Mouse (Mus musculus) erythroid progenitor cell, adult 5-6 weeks (primary cell): Measurements from ENCODE around the gene Tmc6. TPM values are rescaled to one million over a fixed set of nuclear protein-coding genes. Genes with fewer than 3 reads are reported as not detected.

Experiments
- ATAC-seq: replicated peaks from 2 replicates; pipeline ENCODE4 v1.8.0; 2016; ENCODE audit warnings: moderate number of reproducible peaks, mild to moderate bottlenecking, moderate TSS enrichment, inconsistent platforms; ENCODE audit not compliant: poor library complexity, low FRiP score, severe bottlenecking
- total RNA-seq, 2 experiments: library from RNA; stranded (forward) in 1 of 2; stranded (reverse) in 1 of 2; fragments of 150-400 nt in 1 of 2; fragments of 186-747, 209-891 nt in 1 of 2; gene quantifications; 2 replicates each; pipeline versions ENCODE4 v1.2.3 to v1.2.4; 2015 to 2017; ENCODE audit warnings: low replicate concordance in 2 of 2

Gene Tmc6
- total RNA-seq, 2 experiments from 2014 or later: 151 to 478 TPM

- peak; percentile 37 for ATAC-seq
Measured at GRCm38 (mm10) chr11:117783683-117784309, 1.8 kb upstream of the Tmc6 start.

- ATAC-seq: peak; percentile 2
Measured at GRCm38 (mm10) chr11:117783089-117783488, 1.1 kb upstream of the Tmc6 start.

- no peak for ATAC-seq
Measured at GRCm38 (mm10) chr11:117782705-117783034, 672 bp upstream of the Tmc6 start.

- peak; percentile 27 for ATAC-seq
Measured at GRCm38 (mm10) chr11:117781199-117781821, 688 bp downstream of the Tmc6 start.

- ATAC-seq: peak; percentile 59
Measured at GRCm38 (mm10) chr11:117780582-117781111, 1.4 kb downstream of the Tmc6 start.

GRCm38 (mm10) chr11:117780199-117780515 lies 1.8 kb downstream of the Tmc6 start:
- no peak for ATAC-seq

GRCm38 (mm10) chr11:117779434-117780198 lies 2.4 kb downstream of the Tmc6 start:
- peak; percentile 42 for ATAC-seq

- ATAC-seq: peak; percentile 16; the same call in 1 of the 2 replicates
Measured at GRCm38 (mm10) chr11:117778851-117779433, 3.1 kb downstream of the Tmc6 start.

GRCm38 (mm10) chr11:117778031-117778430 lies 4.0 kb downstream of the Tmc6 start:
- ATAC-seq: no peak

- no peak for ATAC-seq
Measured at GRCm38 (mm10) chr11:117777111-117777510, 4.9 kb downstream of the Tmc6 start.

GRCm38 (mm10) chr11:117776085-117776792 lies 5.8 kb downstream of the Tmc6 start:
- no peak for ATAC-seq

GRCm38 (mm10) chr11:117775540-117775939 lies 6.5 kb downstream of the Tmc6 start:
- no peak for ATAC-seq

- ATAC-seq: no peak
Measured at GRCm38 (mm10) chr11:117774925-117775324, 7.1 kb downstream of the Tmc6 start.

GRCm38 (mm10) chr11:117772352-117772751 lies 9.6 kb downstream of the Tmc6 start:
- ATAC-seq: no peak

- ATAC-seq: no peak
Measured at GRCm38 (mm10) chr11:117770407-117770806, 11.6 kb downstream of the Tmc6 start.

- ATAC-seq: no peak
Measured at GRCm38 (mm10) chr11:117769683-117770047, 12.3 kb downstream of the Tmc6 start.

- no peak for ATAC-seq
Measured at GRCm38 (mm10) chr11:117768725-117769682, 13.0 kb downstream of the Tmc6 start.

- no peak for ATAC-seq
Measured at GRCm38 (mm10) chr11:117766275-117766674, 15.7 kb downstream of the Tmc6 start.

GRCm38 (mm10) chr11:117765361-117765760 lies 16.6 kb downstream of the Tmc6 start:
- no peak for ATAC-seq
